Mouse (Mus musculus): ENCODE measurements at regions not wholly inside any gene's neighbourhood (a gene's known extent, or its start where the extent isn't known, plus 50 kb on each side); places are given as distances from the start of the nearest gene placed in this dataset.

GRCm38 (mm10) chr16:27138384-27138783, 146.9 kb upstream of the Gmnc start:
- no peak for DNase-seq

GRCm38 (mm10) chr16:27138987-27139386, 147.5 kb upstream of the Gmnc start:
- DNase-seq = no peak

- DNase-seq = peak; percentile 25
Observed at GRCm38 (mm10) chr16:27140037-27140436, 148.6 kb upstream of the Gmnc start.

GRCm38 (mm10) chr16:27155805-27156204, 151.5 kb upstream of the Ostn start:
- DNase-seq = no peak

- DNase-seq = no peak
Observed at GRCm38 (mm10) chr16:27195650-27196049, 111.6 kb upstream of the Ostn start.

Data from right cerebral cortex, postnatal 25 days (tissue).